Mouse (Mus musculus): ENCODE data around the gene Polr3h.
A peak's percentile ranks its signal among the peaks of the same experiment; 100 is the strongest.

Gene Polr3h

DNA sequence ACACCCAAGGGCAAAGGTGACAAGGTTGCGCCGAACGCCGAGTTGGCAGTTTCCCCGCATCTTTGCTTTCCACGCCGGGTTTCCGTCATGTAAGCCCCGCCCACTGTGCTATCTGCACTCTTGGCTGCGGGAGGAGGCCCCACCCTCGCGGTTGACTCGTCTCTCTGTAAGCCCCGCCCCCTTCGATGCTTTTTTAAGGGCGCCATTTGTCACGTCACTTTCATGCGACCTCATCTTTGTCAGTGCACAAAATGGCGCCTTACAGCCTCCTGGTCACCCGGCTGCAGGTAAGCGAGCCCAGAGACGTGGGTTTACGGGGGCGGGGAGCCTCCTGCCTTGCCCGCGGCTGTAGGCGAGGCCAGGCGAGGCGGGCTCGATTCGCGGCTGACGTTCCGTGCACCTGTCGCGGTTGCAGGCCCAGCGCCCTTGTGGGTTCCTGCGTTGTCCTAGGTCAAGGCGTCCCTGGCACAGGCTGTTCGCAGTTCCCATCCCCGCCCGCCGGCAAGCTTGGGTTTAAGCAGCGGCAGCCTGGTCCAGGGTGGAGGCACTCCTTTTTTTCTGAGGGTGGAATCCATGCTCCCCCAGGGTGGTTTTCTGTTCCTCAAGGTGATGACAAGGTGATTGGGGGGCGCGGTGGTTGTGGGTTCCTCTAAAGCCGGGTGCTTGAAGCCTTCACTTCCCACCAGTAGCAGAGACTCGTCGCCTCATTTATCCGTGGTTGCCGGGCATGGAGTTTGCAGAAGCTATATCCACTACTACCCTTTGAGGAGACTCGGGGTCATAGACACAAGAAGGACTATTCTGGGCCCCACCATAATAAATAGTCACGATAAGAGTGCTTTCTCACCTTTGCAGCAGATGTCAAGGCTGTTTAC lies 53.5 kb downstream of the Polr3h start, which contains the start of gene Aco2:
TSS of gene Aco2 (plus strand) at position 48 of the 875 bp plus-strand sequence.
- peak; percentile 99 to 100 for DNase-seq (ENCODE audit: low spot score in 2 of 2)

DNA sequence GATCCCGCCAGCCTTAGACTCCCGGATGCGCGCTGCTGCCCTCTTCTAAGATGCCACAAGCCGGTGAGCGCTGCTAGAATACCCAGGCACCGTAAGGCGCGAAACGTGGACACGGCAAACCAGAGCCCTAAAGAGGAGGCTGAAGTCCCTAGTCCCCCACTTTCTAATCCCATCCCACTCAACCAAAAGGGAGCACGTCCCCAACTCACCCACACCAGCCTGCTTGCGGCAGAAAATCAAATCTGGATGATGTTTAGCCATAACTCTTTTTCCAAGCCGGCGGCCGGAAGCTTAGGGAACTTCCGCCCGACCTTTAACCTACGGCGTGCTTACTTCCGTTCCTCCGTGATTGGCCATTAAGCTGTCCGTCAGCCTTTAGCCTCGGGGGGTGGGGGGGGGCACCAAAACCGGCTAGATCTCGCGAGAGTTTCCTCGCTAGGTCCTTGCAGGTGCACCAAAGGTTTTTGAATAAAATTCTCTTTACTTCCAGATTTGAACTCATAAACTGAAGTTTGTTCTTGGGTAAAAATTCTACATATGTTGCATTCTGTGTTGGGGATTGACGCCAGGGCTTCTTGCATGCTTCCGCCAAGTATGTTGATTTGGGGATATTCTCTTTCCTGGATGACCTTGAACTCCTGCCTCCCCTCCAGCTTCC lies 54.3 kb downstream of the Polr3h start, which contains the start of gene Phf5a:
TSS of gene Phf5a (minus strand) at position 308 of the 658 bp plus-strand sequence.
- DNase-seq (ENCODE audit: low spot score in 2 of 2) = peak; percentile 86 to 90

DNA sequence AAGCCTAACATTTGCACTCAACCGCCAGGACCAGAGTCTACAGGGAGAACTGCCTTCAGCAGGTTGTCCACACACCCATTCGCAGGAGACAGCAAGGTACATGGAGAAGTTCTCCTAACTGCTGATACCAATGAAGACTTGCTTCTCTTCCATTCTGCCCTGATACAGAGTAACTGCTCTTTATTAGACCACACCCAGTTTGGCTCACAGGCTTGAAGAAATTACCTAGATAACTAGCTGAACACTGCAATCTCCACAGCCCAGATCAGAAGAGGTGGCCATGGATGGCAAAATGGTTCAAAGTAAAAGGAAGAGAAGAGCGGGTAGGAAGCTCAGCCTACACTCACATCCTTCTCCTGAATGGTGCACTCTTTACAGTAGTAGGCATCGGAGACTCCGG lies 56.1 kb downstream of the Polr3h start:
- DNase-seq (ENCODE audit: low spot score in 2 of 2) = no peak

DNA sequence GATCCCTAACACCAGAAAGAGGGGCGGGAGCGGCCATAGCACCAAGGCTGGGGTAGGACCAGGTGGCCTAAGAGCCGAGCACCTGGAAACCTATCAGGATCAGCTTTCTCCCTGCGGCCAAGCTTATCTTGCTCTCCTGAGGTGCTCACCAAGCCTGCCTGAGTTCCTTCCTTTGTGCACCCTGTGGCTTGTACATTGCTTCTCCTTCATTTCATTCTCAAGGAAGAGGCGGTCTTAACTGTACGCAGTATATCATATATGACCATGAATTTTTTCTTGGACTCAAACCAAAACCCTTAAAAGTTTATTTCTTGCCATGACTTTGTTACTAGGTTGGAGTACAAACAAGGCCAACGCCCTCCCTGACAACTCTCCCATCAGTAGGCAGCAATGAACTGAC lies 61.8 kb downstream of the Polr3h start:
- DNase-seq (ENCODE audit: low spot score in 2 of 2) = no peak

DNA sequence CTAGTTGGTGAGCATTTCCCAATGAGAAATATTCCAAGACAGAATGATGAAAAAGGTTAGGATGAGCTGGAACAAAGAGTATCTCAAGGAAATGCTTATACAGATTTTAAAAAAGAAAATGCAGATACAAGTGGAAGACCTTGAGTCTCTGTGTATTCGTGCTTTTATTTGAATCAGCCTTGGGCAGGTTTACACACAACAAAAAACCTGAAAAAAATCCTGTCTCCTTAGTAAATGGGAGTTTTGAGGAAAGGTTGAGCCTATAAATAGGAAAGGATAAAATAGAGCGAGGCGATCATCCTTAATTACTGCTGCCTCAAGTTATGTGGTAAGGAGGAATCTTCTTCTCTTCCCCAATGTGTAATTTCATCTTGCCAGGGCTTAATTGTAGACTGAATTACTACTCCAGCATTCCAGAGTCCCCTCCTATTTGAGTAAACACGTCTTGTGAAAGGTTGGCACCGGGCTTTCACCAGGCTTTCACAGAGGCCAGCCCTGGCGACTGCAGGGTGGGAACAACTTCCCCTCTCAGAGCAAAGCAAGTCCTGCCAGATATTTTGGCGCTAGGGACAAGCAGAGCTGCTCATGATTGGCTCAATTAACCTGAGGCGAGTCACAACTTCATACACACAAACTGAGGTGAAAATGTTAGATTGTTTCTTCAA lies 65.4 kb downstream of the Polr3h start:
- DNase-seq (ENCODE audit: low spot score in 2 of 2) = no peak

DNA sequence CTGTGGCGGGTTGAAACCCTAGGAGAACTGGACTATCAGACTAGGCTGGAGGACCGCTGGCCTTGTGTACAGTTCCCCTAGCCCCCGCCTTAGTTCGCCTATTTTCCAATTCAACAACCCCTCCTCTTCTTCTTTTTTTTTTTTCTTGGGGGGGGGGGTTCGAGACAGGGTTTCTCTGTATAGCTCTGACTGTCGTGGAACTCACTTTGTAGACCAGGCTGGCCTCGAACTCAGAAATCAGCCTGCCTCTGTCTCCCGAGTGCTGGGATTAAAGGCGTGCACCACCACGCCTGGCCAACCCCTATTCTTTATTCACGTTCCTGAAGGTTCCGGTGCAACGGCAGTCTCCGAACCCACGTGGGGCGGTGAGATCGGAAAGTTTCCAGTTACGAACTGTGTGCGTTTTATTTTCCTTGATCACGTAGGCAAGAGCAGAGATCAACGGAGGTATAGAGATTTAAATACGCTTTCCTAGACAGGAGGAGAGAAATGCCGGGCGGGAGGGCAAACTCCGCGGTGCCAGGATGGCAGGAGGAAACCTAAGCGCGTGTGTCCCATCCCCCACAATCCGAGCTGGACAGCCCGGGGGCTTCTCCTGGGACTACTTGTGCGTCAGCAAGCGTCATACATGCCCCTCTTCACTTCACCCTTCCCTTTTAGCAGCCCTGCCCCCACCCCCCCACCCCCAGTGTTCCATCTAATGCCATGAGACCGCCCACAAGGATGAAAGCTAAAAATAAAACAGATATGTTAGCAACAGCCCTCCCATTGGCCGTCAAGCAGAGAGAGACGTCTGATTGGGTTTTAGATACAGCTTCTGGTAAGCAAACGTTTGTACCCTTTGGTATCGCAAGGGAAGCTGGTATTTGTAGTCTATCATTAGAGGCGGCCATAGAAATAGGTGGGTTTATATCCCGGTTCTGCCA lies 66.4 kb downstream of the Polr3h start:
- DNase-seq (ENCODE audit: low spot score in 2 of 2) = peak; percentile 88 to 91

DNA sequence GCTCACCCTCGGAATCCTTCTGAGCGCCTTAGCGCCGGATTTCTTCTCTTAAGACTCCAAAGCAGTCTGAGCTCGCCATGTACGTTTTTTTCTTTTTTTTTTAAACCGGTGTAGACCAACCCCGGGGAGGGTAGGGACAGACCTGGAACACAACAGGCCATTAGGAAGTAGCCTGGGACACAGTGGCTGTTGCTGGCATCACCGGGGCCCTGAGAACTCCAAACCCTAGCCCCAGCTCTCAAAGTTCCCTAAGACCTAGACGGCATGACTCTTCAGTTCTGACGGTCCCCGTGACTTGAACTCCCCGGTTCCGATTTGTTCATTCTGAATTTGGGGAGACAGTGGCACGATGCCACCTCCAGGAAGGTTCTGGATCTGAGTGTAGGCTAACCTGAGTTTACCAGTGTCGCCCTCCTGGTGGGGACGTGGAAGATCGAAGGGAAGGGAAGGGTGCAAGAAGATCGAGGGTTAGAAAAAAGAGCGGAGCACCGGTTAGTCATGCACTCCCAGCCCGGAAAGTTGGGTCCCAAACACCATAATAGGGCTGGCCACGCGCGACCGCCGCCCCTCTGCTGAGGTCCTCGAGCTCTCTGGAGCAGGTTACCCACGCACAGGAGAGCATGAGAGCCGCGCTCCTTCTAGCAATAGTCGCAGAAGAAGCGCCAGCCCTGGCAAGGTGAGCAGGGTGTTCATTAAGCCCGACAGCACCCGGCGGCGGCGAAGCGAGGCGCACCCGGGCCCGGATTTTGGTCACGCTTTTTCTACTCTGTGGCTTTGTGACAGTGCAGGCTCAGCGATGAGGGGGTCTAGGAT lies 67.3 kb downstream of the Polr3h start, which contains the start of gene Tob2:
TSS of gene Tob2 (minus strand) at position 280 of the 813 bp plus-strand sequence.
- peak; percentile 73 to 76 for DNase-seq (ENCODE audit: low spot score in 2 of 2)

DNA sequence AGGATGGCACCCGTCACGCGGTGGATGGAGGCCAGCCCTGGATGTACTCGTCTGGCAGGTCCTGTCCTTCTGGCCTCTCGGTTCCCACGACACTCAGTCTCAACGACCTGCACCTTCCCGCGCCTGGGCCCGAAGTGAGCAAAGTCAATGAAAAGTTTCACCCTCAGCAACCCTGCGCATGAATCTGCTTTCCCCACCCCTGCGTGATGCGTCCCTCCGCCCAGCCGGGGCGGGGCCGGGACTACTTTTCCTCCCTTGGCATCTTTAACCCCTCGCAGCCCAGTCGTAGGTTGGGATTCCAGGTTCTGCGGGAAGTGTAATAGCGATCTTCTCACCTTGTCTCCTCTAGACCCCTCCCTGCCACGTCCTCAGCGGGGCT lies 67.9 kb downstream of the Polr3h start:
- DNase-seq (ENCODE audit: low spot score in 2 of 2) = peak; percentile 93 to 95

DNA sequence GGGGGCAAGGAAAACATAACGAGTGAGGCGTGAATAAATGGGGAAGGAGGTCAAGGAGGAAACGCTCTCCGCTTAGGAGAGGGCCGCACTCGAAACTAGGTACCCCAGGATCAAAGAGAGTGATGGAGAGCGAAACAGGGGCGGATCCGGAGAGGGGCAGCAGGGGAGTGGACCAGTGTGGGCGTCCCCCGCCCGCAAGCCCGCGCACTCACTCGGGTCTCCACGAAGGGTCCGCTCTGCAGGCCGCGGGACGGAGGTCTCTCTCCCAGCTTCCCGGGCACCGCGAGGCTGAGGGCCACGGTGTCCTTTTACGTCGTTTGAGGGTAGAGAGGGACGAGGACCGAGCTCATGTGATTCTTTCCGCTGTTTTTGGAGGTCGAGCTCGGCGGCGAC lies 68.3 kb downstream of the Polr3h start:
- no peak for DNase-seq (ENCODE audit: low spot score in 2 of 2)

DNA sequence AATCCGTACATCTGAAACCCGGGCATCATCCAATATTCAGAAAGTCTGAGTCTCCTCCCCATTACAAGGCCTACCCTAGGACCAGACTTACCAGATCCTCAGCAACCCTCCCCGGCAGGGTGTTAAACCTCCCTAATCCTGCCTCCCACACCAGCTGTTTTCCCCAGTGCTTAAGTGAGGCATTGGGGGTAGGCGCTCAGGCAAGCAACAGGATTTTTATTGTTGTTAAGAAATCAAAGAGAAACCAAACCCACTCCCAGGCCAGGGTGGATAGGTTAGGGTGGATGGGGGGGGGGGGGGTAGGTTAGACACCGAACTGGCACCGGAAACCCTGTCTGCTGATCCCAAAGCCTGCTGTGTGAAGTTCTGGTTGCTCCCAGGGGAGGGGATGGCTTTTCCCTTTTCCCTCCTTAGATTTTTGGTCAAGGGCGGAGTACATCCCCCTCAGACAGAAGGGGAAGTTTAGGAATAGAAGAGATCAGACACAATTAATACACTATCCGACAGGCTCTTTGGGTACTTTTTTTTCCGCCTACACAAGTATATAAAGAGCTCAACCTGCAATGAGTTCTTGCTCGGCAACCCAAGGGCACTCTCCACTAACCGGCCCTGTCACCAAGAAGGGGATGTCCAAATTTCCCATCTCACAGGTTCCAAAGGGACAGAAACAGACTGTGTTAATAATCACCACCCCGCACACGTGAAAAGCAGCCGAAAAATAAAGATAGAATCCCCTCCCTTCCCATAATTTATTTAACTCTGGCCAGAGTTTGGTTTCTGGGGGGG lies 68.9 kb downstream of the Polr3h start:
- no peak for DNase-seq (ENCODE audit: low spot score in 2 of 2)

DNA sequence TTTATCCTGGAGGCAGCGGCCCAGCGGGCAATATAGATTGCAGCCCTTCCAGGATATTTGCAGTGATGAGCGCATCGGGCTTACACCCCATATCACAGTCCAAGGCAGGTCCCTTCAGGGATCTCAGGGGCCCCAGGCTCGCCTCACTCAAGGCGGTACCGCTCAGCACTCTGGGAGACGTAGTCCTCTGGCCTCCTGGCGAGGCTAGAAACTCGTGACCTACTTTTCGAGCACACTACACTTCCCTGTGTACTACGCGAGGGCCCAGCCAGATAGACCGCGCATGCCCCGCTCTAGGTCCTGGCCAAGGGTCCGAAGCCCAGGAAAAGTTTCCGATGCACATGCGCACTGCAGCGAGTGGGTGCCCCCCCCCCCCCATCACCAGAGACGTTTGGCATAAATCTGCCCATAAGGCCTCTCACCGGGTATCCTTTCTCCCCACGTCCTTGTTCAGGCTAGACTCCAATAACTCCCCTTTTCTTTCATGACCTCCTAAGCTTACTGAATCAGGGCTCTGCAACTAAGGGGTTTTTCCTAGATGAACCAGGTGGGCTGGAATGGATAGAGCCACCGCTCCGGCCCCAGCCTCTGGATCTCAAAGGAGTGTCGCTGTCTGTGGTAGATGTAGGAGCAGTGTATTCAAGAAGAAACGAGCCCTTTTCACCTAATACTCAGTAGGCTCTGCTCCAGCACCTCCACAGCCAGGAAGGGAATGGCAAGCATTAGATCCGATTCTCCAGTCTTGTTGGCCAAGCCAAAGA lies 69.8 kb downstream of the Polr3h start:
- DNase-seq (ENCODE audit: low spot score in 2 of 2) = peak; percentile 82 to 88

DNA sequence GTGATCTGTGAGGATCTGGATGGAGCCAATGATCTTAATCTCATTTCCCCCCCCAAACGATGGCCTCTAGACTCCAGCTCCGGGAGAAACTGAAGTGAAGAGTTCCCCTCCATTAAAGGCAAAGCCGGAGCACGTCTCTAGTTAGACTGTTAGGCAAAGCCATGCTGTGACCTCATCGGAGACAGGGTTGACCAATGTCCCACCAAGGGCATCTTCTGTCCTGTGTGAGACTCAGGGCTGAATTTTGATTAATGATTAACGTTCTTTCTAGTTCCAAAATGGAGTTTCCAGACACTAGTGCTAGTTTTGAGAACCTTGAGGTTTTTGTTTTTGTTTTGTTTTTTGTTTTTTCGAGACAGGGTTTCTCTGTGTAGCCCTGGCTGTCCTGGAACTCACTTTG lies 73.0 kb downstream of the Polr3h start:
- no peak for DNase-seq (ENCODE audit: low spot score in 2 of 2)

DNA sequence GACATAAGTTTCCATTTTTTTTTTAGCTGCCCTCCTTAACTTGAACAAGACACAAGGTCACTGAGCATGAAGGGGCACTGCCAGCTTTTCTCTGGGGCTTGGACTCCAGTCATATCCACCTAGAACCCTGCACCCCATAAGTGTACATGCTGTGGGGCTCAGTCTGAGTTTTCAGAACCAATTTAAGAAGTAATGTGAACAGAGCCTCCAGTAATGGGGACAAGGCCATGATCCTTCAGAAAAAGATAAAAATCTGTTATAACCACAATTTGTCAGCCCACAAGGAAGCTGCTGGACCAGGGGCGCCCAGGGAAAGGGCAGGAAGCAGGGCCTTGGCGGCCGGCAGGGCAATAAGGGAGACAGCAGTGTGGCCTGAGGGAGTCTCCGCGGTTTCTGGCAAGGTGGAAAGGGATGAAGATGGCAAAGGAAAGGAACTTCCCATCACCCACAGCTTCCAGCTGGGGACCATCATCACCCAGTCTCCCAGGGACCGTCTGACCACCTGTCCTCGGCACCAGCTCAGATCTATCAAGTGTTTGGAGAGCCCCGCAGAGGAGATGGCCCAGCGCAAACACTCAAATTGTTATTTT lies 73.5 kb downstream of the Polr3h start:
- no peak for DNase-seq (ENCODE audit: low spot score in 2 of 2)

DNA sequence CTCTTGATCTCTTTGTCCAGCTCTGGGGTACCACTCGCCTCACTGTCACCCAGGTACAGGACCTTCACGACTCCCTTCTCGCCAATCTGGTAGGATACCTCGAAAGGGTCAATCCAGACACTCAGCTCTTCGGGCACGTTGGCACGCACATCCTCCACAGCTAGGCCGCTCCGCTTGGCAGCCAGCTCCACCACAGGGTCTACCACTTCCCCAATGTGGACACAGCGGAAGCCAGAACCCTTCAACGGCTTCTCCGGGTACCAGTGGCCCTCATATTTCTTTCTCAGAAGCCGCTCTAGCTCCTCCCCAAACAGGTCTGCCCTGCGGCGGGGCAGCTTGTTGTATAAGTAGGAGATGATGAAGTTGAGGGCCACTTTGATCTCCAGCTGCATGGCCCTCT lies 74.7 kb downstream of the Polr3h start:
- no peak for DNase-seq (ENCODE audit: low spot score in 2 of 2)

DNA sequence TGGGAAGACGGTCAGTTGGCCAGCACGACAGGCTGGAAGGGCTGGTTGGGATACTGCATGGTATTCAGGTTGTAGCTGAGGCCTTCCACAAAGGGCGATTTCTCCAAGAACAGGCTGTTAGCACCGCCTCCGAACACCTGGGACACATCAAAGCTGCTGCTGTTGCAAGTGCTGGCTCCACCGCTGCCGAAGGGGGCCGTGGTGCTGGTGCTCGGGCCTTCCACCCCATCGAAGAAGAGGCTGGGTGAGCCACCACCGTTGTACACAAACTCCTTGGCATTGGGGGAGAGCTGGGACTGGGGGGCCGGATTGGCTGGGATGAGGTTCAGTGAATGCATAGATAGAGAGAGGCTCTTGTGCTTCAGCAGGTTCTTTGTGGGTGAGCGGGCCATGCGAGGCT lies 75.3 kb downstream of the Polr3h start:
- DNase-seq (ENCODE audit: low spot score in 2 of 2) = no peak

DNA sequence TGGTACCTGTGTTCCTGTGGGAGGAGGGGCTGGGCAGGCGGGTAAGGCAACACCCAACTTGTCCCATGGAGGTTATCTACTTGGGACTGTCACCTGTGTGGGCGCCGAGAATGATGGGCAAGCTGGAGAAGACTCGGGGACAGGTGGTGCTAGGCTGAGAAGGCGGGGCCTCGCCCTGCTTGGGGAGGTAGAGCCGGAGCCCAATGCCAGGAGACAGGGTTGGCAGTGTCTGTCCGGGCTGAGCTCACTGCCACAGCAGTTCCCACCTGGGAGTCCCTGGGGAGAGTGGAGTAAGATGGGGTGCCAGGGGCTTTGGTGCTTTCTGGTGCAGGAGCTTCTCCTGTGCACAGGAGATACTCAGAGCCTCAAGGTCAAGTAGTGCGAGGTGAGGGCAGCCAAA lies 76.9 kb downstream of the Polr3h start:
- DNase-seq (ENCODE audit: low spot score in 2 of 2) = no peak

DNA sequence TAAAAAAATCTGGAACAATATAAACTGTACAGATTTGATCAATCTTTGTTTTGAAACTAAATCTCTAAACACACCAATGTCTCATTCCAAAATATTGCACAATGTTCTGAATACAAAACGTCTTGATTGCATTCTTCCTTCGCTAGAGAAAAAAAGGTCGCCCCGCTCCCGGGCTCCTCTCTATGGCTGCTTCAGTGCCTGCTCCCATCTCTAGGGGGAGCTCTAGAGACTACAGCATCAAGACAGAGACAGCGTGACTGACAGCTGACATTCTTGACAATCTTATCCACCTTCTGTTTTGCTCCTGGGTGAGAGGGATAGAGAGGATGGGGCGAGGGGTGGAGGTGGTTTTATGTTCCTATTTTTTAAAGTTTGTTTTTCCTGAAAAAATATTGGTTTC lies 77.7 kb downstream of the Polr3h start:
- peak; percentile 59 to 61 for DNase-seq (ENCODE audit: low spot score in 2 of 2)

DNA sequence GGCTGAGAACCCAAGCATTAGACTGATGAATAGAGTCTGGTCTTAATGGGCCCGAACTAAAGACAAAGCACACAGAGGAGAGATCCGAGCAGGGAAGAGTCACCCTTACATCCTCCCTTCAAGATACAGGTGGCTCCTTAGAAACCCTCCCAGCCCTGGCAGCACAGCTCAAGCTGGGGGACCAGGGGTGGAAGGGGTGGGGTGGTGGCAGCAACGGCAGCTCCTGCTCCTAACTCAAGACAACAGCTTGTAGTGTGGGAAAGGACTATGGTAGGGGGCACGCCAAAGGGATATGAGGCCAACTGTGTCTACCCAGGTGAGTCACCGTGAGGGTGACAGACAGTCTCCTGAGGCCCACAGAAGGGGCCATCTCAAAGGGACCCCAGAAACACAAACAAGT lies 78.2 kb downstream of the Polr3h start:
- DNase-seq (ENCODE audit: low spot score in 2 of 2) = no peak

DNA sequence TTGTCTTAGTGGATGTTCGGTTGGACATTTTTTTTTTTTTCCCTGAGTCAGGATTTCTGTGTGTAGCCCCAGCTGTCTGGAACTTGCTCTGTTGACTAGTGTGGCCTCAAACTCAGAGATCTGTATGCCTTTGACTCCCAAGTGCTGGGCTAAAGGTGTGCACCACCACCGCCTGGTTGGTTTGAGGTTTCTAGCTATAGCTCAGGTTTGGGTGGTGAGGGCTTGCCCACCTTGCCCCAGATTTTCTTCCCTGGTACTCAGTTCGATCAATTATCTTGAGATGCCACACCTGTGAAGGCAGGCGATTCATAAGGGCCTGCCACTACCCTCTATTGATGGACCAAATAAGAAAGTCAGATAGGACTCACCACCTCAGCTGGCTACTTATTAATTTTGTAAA lies 78.9 kb downstream of the Polr3h start:
- no peak for DNase-seq (ENCODE audit: low spot score in 2 of 2)

Measured in right cerebral cortex, adult 2 months (tissue).